ENCODE assay signal across 10 mouse cellular contexts in the genomic region with DNA sequence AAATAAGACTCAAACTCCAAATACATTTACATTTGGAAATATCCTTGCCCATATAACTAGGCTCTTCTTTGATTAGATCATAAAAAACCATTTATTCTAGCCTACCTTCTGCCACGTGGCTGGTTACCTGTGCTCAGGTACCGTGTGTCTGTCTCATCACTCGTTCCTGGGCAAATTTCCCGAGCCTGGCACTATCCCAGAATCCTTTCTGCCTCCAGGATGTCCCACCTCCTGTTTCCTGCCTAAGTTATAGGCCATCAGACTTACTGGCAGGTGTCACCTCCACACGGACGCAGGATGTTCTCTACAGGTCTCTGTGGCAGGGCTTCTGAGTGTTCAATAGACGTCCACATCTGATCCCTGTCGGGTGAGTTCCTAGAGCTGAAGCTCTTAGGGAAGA. TPM values are rescaled to one million over a fixed set of nuclear protein-coding genes. Genes with fewer than 3 reads are reported as not detected.
"Had no signal": no experiment of that assay in that cellular context is flagged by ENCODE, and none has a peak within 500 bp of the region (broad histone marks: within the 10 kb centered on the region; RNA-seq: fewer than 3 reads in every experiment).

No protein-coding gene starts in this region.

- DNase-seq: liver, postnatal 0 days; lung, adult 2 months; lung, postnatal 14 days; right cerebral cortex, postnatal 14 days; thymus, adult 2 months; thymus, postnatal 25 days had no signal

RNA-seq across cellular contexts. Expression of gene Olfr1393, which starts 13.0 kb away (rescaled TPM):
- total RNA-seq: monocyte, adult 5-6 weeks had no signal

RNA-seq across cellular contexts. Expression of gene Olfr1392, which starts 20.0 kb away (rescaled TPM):
- total RNA-seq: megakaryocyte progenitor cell, adult 5-6 weeks; monocyte, adult 5-6 weeks had no signal

RNA-seq across cellular contexts. Expression of gene Olfr10, which starts 39.4 kb away (rescaled TPM):
- total RNA-seq: megakaryocyte progenitor cell, adult 5-6 weeks; midbrain, postnatal 0 days; monocyte, adult 5-6 weeks; neutrophil, adult 5-6 weeks had no signal

RNA-seq across cellular contexts. Expression of gene Olfr1391, which starts 57.4 kb away (rescaled TPM):
- total RNA-seq: megakaryocyte progenitor cell, adult 5-6 weeks; midbrain, postnatal 0 days; monocyte, adult 5-6 weeks; neutrophil, adult 5-6 weeks had no signal
